Mouse (Mus musculus): ENCODE data around the gene Car6.
A peak's percentile ranks its signal among the peaks of the same experiment; 100 is the strongest.

Car6 gene

GRCm38 (mm10) chr4:150178131-150178530, 23.0 kb downstream of the Car6 start:
- no peak for DNase-seq

- no peak for DNase-seq
Measured at GRCm38 (mm10) chr4:150177122-150177521, 24.0 kb downstream of the Car6 start.

GRCm38 (mm10) chr4:150176535-150176934, 24.6 kb downstream of the Car6 start:
- no peak for DNase-seq

GRCm38 (mm10) chr4:150174027-150174426, 27.1 kb downstream of the Car6 start:
- no peak for DNase-seq

- no peak for DNase-seq
Measured at GRCm38 (mm10) chr4:150173281-150173680, 27.9 kb downstream of the Car6 start.

- DNase-seq, result no peak
Measured at GRCm38 (mm10) chr4:150172107-150172506, 29.0 kb downstream of the Car6 start.

DNA sequence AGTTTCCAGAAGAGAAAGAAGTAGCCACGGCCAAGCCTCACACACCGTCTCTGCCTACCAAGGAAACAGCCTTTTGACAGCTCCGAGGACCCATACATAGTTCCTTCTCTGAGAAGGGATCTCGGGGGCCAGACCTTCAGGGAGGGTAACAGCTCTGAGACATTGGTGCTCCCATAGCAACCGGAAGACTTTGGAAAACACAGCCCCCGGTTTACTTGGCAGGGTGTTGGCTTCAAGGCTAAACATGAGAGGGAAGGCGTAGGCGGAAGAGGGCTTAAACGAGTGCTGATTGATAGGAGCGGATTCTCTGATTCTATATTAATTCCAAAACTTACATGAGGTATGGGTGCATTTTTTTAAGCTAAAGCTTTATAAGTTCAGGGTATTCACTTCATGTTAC, 32.7 kb downstream of the Car6 start:
- no peak for DNase-seq

DNA sequence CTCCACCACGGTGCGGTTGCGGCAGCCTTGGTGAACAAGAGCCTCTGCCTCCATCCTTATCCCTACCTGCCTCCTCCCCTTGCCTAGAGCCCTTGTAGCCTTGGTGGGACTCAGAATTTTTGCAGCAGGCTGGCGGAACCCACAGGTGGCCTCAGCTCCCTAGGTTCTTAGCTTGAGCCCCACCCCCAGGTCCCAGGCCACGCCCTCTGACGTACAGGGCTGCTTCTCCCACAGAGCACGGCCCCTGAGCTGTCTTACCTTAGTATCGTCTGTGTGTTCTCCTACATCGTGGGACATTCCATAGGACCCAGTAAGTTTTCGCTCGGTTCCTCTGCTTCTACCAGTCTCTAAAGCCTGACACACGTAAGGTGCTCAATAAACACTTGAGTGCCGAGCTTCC, 36.3 kb downstream of the Car6 start:
- no peak for DNase-seq

DNA sequence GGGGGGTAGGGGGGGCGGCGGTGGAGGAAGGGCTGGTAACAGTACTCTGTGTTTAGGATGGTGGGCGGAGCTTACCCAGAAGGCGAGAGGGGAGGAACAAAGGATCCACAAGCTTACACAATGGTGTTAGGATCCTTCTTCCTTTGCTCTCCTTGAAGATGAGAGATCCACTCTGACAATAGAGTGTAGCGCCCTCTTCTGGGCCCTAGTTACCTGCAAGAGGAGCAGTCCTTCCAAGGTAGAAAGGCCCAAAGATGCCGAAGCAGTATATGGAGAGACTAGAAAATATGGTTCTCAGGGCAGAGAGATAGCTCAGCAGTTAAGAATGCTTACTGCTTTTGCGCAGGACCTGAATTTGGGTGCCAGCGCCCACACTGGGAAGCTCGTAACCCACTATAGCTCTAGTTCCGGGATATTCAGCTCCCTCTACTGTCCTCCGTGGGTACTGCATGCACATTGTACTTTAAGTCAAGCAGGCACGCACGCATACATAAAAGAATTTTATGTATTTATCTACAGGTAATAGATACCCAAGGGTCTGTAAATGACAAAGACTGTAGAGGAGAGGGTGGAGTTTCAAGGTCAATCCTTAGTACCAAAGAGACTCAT, 38.5 kb downstream of the Car6 start:
- DNase-seq, result no peak

- DNase-seq, result no peak
Measured at GRCm38 (mm10) chr4:150159458-150159857, 41.7 kb downstream of the Car6 start.

- peak; percentile 41 for DNase-seq
Measured at GRCm38 (mm10) chr4:150157348-150157882, 43.7 kb downstream of the Car6 start.

DNA sequence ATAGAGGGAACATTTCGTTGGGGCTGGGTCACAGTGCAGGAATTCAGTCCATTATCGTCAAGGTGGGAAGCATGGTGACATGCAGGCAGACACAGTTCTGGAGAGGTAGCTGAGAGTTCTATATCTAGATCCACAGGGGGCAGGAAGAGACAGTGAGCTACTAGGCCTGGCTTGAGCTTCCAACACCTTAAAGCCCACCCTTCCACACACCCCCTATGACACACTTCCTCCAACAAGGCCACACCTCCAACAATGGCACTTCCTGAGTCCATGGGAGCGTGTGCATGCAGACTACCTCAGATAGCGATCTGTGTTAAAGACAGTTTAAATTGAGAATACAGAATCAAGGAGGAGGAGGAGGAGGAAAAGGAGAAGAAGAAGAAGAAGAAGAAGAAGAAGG, 45.4 kb downstream of the Car6 start:
- DNase-seq, result no peak

DNA sequence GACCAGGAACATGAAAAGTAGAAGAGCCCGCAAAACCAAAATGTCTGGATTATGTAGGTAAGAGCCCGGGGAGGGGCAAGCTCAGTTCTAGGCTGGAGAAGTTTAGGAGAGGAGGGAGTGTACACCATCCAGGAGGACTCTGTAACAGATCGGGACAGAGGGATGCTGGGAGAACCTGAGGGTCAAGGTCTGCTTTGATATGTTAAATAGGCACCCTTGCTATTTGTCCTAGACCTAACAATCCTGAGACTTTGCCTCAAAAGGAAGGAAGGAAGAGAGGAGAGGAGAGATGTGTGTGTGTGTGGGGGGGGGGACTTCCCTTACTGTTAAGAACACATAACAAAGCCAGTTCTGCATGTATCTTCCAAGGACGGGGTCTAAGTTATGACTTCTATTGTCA, 45.8 kb downstream of the Car6 start:
- no peak for DNase-seq

DNA sequence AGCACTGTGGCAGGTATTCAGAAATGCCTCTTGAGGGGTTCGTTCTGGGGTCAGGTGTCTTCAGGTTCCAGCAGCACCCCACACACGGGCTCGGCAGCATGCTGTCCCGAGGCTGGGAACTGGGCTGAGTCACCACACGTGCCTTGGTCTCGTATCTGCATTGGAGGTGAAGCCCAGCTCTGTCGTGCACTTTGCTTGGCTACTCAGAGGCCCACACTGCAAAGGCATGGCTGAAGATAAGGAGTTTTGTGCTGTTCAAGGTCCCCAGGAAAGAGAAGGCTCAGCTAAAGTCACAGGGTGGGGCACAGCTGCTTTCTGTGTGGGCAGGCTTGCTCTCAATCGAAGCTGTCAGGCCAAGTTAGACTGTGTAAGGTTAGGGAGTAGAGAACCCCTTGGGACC, 48.6 kb downstream of the Car6 start:
- DNase-seq, result no peak

DNA sequence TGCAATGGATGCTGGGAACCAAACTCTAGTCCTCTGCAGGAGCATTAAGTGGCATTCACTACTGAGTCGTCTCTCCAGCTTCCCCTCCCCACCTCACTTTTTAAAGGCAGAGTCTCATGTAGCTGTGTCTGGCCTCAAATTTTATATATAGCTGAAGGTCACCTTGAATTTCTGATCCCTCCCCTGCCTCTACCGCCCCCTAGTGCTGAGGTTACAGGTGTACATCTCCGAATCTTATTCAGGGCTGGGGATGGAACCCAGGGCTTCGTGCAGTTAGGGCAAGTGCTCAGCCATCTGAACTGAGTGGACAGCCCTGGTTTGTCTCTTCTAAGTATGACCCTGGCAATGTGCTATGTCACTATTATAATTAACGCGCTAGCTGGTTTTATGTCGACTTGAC, 50.1 kb downstream of the Car6 start:
- no peak for DNase-seq

GRCm38 (mm10) chr4:150146286-150146685, 54.8 kb downstream of the Car6 start:
- no peak for DNase-seq

DNA sequence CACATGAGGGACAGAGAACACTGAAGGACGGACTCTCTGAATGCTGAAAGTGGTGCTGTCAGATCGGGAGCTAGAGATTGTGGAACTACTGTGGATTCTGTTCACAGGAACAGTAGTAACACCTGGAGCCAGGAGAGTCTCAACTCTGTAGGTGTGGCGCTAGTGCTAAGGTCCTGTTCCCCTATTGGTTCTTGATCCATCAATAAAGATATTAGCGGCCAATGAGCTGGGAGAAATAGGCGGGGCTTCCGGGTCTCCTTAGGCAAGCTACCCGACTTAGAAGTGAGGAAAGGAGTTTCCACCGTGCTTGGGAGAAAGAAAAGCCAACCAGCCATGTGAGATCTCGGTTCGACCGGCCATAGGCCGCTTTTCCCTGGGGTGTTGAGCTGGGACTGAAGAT, 56.9 kb downstream of the Car6 start:
- DNase-seq, result no peak

DNA sequence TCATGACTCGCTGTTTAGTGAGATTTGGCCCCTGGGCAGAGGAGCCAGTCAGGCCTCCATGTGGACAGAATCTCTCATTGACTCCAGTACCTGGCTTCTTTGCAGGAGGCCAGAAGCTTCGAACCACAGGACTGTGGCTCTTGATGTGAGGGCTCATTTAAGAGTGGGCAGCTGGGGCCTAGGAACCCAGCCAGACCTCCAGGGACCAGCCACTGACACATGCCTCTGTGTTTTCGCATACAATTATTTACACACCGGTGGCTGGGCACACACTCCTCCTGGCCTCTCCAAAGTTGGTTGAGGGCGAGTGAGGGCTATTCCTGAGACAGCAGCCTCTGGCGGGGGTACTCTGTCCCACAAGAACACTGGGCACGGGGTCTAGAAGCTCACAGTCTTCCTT, 60.8 kb downstream of the Car6 start:
- DNase-seq, result no peak

GRCm38 (mm10) chr4:150139090-150139489, 62.0 kb downstream of the Car6 start:
- no peak for DNase-seq

DNA sequence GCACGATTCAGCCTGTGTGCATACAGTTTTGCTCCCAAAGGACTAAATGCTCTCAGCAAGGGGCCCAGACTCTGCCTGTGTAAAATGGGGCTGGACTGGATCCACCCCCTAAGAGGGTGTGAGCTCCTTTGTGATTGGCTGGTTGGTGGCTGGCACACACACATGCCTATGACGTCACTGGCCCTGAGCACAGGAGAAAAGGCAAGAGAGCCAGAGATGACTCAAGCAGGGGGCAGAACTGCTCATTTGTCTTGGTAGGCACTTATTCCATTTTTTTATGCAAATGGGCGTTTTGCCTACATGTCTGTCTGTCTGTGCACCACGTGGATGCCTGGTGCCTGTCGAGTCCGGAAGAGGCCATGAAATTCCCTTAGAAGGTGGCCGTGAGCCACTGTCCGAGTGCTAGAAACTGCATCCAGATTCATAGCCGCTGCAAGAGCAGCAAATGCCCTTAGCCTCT, 63.0 kb downstream of the Car6 start:
- DNase-seq, result peak; percentile 63

- DNase-seq, result no peak
Measured at GRCm38 (mm10) chr4:150137368-150138083, 63.6 kb downstream of the Car6 start.
